Mouse (Mus musculus) urinary bladder, postnatal 36 days (tissue): ENCODE results near the gene 4933407L21Rik.
A peak's percentile ranks its signal among the peaks of the same experiment; 100 is the strongest.

Experiments
- DNase-seq, 2 experiments: peaks; one replicate each; pipeline ENCODE4 v3.0.0; 2022; ENCODE audit warnings: low spot score in 2 of 2, mixed read lengths in 1 of 2

The 4933407L21Rik gene

GRCm38 (mm10) chr1:85916830-85917450, 11.3 kb upstream of the 4933407L21Rik start:
- no peak for DNase-seq

- no peak for DNase-seq
Observed at GRCm38 (mm10) chr1:85919621-85920020, 8.7 kb upstream of the 4933407L21Rik start.

GRCm38 (mm10) chr1:85921725-85922124, 6.6 kb upstream of the 4933407L21Rik start:
- no peak for DNase-seq

- DNase-seq: no peak
Observed at GRCm38 (mm10) chr1:85922127-85922864, 6.0 kb upstream of the 4933407L21Rik start.

- no peak for DNase-seq
Observed at GRCm38 (mm10) chr1:85922865-85923211, 5.4 kb upstream of the 4933407L21Rik start.

- no peak for DNase-seq
Observed at GRCm38 (mm10) chr1:85925183-85925582, 3.1 kb upstream of the 4933407L21Rik start.

- no peak for DNase-seq
Observed at GRCm38 (mm10) chr1:85928688-85929065, 394 bp downstream of the 4933407L21Rik start.

- no peak for DNase-seq
Observed at GRCm38 (mm10) chr1:85929406-85929805, 1.1 kb downstream of the 4933407L21Rik start.

GRCm38 (mm10) chr1:85931170-85931569, 2.9 kb downstream of the 4933407L21Rik start:
- DNase-seq: no peak

- no peak for DNase-seq
Observed at GRCm38 (mm10) chr1:85933226-85933625, 4.9 kb downstream of the 4933407L21Rik start.

- no peak for DNase-seq
Observed at GRCm38 (mm10) chr1:85933631-85934465, 5.6 kb downstream of the 4933407L21Rik start.

GRCm38 (mm10) chr1:85934560-85934959, 6.3 kb downstream of the 4933407L21Rik start:
- DNase-seq: no peak

GRCm38 (mm10) chr1:85935148-85935852, 7.0 kb downstream of the 4933407L21Rik start:
- peak; percentile 20 to 39 for DNase-seq

GRCm38 (mm10) chr1:85936265-85936664, 8.0 kb downstream of the 4933407L21Rik start:
- no peak for DNase-seq

- no peak for DNase-seq
Observed at GRCm38 (mm10) chr1:85937323-85937722, 9.0 kb downstream of the 4933407L21Rik start.

- DNase-seq: no peak
Observed at GRCm38 (mm10) chr1:85942318-85942717, 14.0 kb downstream of the 4933407L21Rik start.

GRCm38 (mm10) chr1:85949085-85949684, 20.9 kb downstream of the 4933407L21Rik start:
- DNase-seq: no peak

GRCm38 (mm10) chr1:85955150-85955549, 26.9 kb downstream of the 4933407L21Rik start:
- DNase-seq: no peak

- no peak for DNase-seq
Observed at GRCm38 (mm10) chr1:85957290-85957689, 29.0 kb downstream of the 4933407L21Rik start.

- no peak for DNase-seq
Observed at GRCm38 (mm10) chr1:85957942-85958619, 29.8 kb downstream of the 4933407L21Rik start.
